In genomic region chr8:95700282-95700681, GRCm38 (mm10) we compare ENCODE assay signal across 13 mouse cellular contexts. TPM values are rescaled to one million over a fixed set of nuclear protein-coding genes. Genes with fewer than 3 reads are reported as not detected.
DNase-seq lines count a peak whose midpoint lies in the region; ATAC-seq lines count a peak whose summit lies in the region.
"Had no signal": no experiment of that assay in that cellular context is flagged by ENCODE, and none has a peak within 500 bp of the region (broad histone marks: within the 10 kb centered on the region; RNA-seq: fewer than 3 reads in every experiment).

No protein-coding gene starts in this region.

- peaks cover 9% of the 10 kb centered on the region; the same call in 1 of the 2 replicates for H3K4me1 ChIP-seq in forebrain, embryonic 11.5 days (replicated peaks; ENCODE audit: control insufficient read depth, insufficient read depth, low read length)
- peaks cover 52% of the 10 kb centered on the region for H3K4me1 ChIP-seq in forebrain, embryonic 10.5 days
- H3K4me1 ChIP-seq in forebrain, embryonic 15.5 days = peaks cover 54% of the 10 kb centered on the region
- H3K4me1 ChIP-seq in embryonic facial prominence, embryonic 10.5 days = peaks cover 38% of the 10 kb centered on the region
- peaks cover 27% of the 10 kb centered on the region for H3K4me1 ChIP-seq in limb, embryonic 10.5 days

- no peaks in the 10 kb centered on the region for H3K27me3 ChIP-seq in forebrain, embryonic 11.5 days (ENCODE audit: control insufficient read depth, insufficient read depth, low read length)
- peaks cover 42% of the 10 kb centered on the region for H3K27me3 ChIP-seq in forebrain, embryonic 10.5 days (ENCODE audit: poor library complexity, severe bottlenecking)
- peaks cover 4% of the 10 kb centered on the region; the same call in 1 of the 2 replicates for H3K27me3 ChIP-seq in forebrain, embryonic 15.5 days
- peaks cover 59% of the 10 kb centered on the region for H3K27me3 ChIP-seq in embryonic facial prominence, embryonic 10.5 days (replicated peaks; ENCODE audit: low read depth, poor library complexity, severe bottlenecking)
- H3K27me3 ChIP-seq in limb, embryonic 10.5 days (ENCODE audit: low read depth, poor library complexity, severe bottlenecking) = peaks cover 42% of the 10 kb centered on the region

- peak; percentile 50 for DNase-seq in forebrain, embryonic 11.5 days (ENCODE audit: low spot score)
- DNase-seq in forebrain, embryonic 10.5 days (ENCODE audit: extremely low spot score, low spot score) = no peak
- DNase-seq in layer of hippocampus, postnatal 25 days (ENCODE audit: extremely low spot score in 1 of 2, low spot score in 1 of 2) = peak; percentile 55 to 72
- peak; percentile 91 for DNase-seq in right cerebral cortex, adult 18-20 months
- DNase-seq in urinary bladder, adult 18-20 months (ENCODE audit: low spot score in 2 of 2) = no peak
- DNase-seq in embryonic facial prominence, embryonic 10.5 days (ENCODE audit: low spot score) = no peak
- no peak for DNase-seq in limb, embryonic 10.5 days (ENCODE audit: low spot score)
- DNase-seq: adrenal gland, adult 8-10 months had no signal

- ATAC-seq in forebrain, embryonic 11.5 days (replicated peaks; ENCODE audit: low FRiP score) = no peak
- no peak for ATAC-seq in forebrain, embryonic 15.5 days (replicated peaks)
- ATAC-seq: intestine, embryonic 15.5 days had no signal

- no peak overlapping the region for H3K4me2 ChIP-seq in forebrain, embryonic 11.5 days (ENCODE audit: low read depth, low read length, severe bottlenecking)
- H3K4me2 ChIP-seq in forebrain, embryonic 15.5 days (replicated peaks) = peak overlapping the region; percentile 12; the same call in 1 of the 2 replicates
- H3K4me2 ChIP-seq: embryonic facial prominence, embryonic 13.5 days; intestine, embryonic 15.5 days; limb, embryonic 15.5 days had no signal

- 61% methylated on average over 9 of the region's 9 CpGs for WGBS in forebrain, embryonic 11.5 days
- WGBS in forebrain, embryonic 10.5 days = 79% methylated on average over 9 of the region's 9 CpGs
- WGBS in forebrain, embryonic 15.5 days = 31% methylated on average over 9 of the region's 9 CpGs
- WGBS in embryonic facial prominence, embryonic 10.5 days = 76% methylated on average over 9 of the region's 9 CpGs
- 81% methylated on average over 9 of the region's 9 CpGs for WGBS in limb, embryonic 10.5 days

- no peaks in the 10 kb centered on the region for H3K36me3 ChIP-seq in forebrain, embryonic 11.5 days (ENCODE audit: control insufficient read depth, insufficient read depth, low read length)
- H3K36me3 ChIP-seq in forebrain, embryonic 10.5 days (replicated peaks) = no peaks in the 10 kb centered on the region
- no peaks in the 10 kb centered on the region for H3K36me3 ChIP-seq in forebrain, embryonic 15.5 days
- H3K36me3 ChIP-seq in embryonic facial prominence, embryonic 10.5 days (replicated peaks) = no peaks in the 10 kb centered on the region
- H3K36me3 ChIP-seq in limb, embryonic 10.5 days = no peaks in the 10 kb centered on the region
- H3K36me3 ChIP-seq: embryonic facial prominence, embryonic 13.5 days; intestine, embryonic 15.5 days; limb, embryonic 15.5 days had no signal

- no peak overlapping the region for H3K4me3 ChIP-seq in forebrain, embryonic 11.5 days (ENCODE audit: low read depth, low read length)
- H3K4me3 ChIP-seq in forebrain, embryonic 10.5 days = no peak overlapping the region
- H3K4me3 ChIP-seq in forebrain, embryonic 15.5 days = no peak overlapping the region
- no peak overlapping the region for H3K4me3 ChIP-seq in embryonic facial prominence, embryonic 10.5 days
- H3K4me3 ChIP-seq in limb, embryonic 10.5 days = no peak overlapping the region
- H3K4me3 ChIP-seq: embryonic facial prominence, embryonic 13.5 days; intestine, embryonic 15.5 days; limb, embryonic 15.5 days; myocyte had no signal

- no peaks in the 10 kb centered on the region for H3K9me3 ChIP-seq in forebrain, embryonic 11.5 days (ENCODE audit: control insufficient read depth, low read length)
- no peaks in the 10 kb centered on the region for H3K9me3 ChIP-seq in forebrain, embryonic 10.5 days
- H3K9me3 ChIP-seq in forebrain, embryonic 15.5 days = no peaks in the 10 kb centered on the region
- H3K9me3 ChIP-seq in embryonic facial prominence, embryonic 10.5 days = no peaks in the 10 kb centered on the region
- H3K9me3 ChIP-seq in limb, embryonic 10.5 days (replicated peaks) = no peaks in the 10 kb centered on the region
- H3K9me3 ChIP-seq: embryonic facial prominence, embryonic 13.5 days; intestine, embryonic 15.5 days; limb, embryonic 15.5 days had no signal

- H3K27ac ChIP-seq in forebrain, embryonic 11.5 days (ENCODE audit: low read depth, low read length) = no peak overlapping the region
- no peak overlapping the region for H3K27ac ChIP-seq in forebrain, embryonic 10.5 days
- peak overlapping the region; percentile 63 for H3K27ac ChIP-seq in forebrain, embryonic 15.5 days (replicated peaks)
- no peak overlapping the region for H3K27ac ChIP-seq in embryonic facial prominence, embryonic 10.5 days (replicated peaks)
- H3K27ac ChIP-seq in limb, embryonic 10.5 days = no peak overlapping the region
- H3K27ac ChIP-seq: embryonic facial prominence, embryonic 13.5 days; intestine, embryonic 15.5 days; limb, embryonic 15.5 days had no signal

- no peak overlapping the region; the same call in 1 of the 2 replicates for H3K9ac ChIP-seq in forebrain, embryonic 11.5 days (ENCODE audit: low read length)
- no peak overlapping the region for H3K9ac ChIP-seq in forebrain, embryonic 15.5 days (replicated peaks)
- H3K9ac ChIP-seq: embryonic facial prominence, embryonic 13.5 days; intestine, embryonic 15.5 days; limb, embryonic 15.5 days had no signal

RNA-seq across cellular contexts. Expression of gene Setd6, which starts 15.4 kb away (rescaled TPM):
- polyA plus RNA-seq in forebrain, embryonic 11.5 days (2014; fragmentation: Nextera tagmentation; extraction: Ambion mirVana) = 27.5 and 30.0 TPM in 2 replicates
- 29.5 and 31.0 TPM in 2 replicates for polyA plus RNA-seq in forebrain, embryonic 10.5 days (2016; fragmentation: Nextera tagmentation; extraction: Ambion mirVana)
- polyA plus RNA-seq in forebrain, embryonic 15.5 days (2015; fragmentation: Nextera tagmentation; extraction: Ambion mirVana) = 26.1 and 28.8 TPM in 2 replicates
- total RNA-seq in layer of hippocampus, postnatal 25 days (2021) = 10 to 100 TPM; 19.9 to 22.0 TPM
- 19.9 and 21.0 TPM in 2 replicates for polyA plus RNA-seq in embryonic facial prominence, embryonic 10.5 days (2016; fragmentation: Nextera tagmentation; extraction: Ambion mirVana)
- polyA plus RNA-seq in limb, embryonic 10.5 days (2016; fragmentation: Nextera tagmentation; extraction: Ambion mirVana) = 16.7 and 22.6 TPM in 2 replicates

RNA-seq across cellular contexts. Expression of gene Ndrg4, which starts 23.5 kb away (rescaled TPM):
- 33.2 and 36.7 TPM in 2 replicates for polyA plus RNA-seq in forebrain, embryonic 11.5 days (2014; fragmentation: Nextera tagmentation; extraction: Ambion mirVana)
- polyA plus RNA-seq in forebrain, embryonic 10.5 days (2016; fragmentation: Nextera tagmentation; extraction: Ambion mirVana) = 14.7 and 16.7 TPM in 2 replicates
- polyA plus RNA-seq in forebrain, embryonic 15.5 days (2015; fragmentation: Nextera tagmentation; extraction: Ambion mirVana) = 200 and 204 TPM in 2 replicates
- 1,000 to 10,000 TPM; 1,420 to 1,424 TPM for total RNA-seq in layer of hippocampus, postnatal 25 days (2021)
- 18.5 and 20.6 TPM in 2 replicates for polyA plus RNA-seq in embryonic facial prominence, embryonic 10.5 days (2016; fragmentation: Nextera tagmentation; extraction: Ambion mirVana)
- 7.6 and 9.7 TPM in 2 replicates for polyA plus RNA-seq in limb, embryonic 10.5 days (2016; fragmentation: Nextera tagmentation; extraction: Ambion mirVana)

Comparison
In these comparisons a context has a peak if more than half of its experiments do, and no peak if none do; other contexts are left out.
1. DNase-seq: peak in forebrain, embryonic 11.5 days (single experiment), layer of hippocampus, postnatal 25 days (2 of 2) and right cerebral cortex, adult 18-20 months (single experiment); none in forebrain, embryonic 10.5 days (single experiment), urinary bladder, adult 18-20 months (0 of 2), embryonic facial prominence, embryonic 10.5 days (single experiment) and limb, embryonic 10.5 days (single experiment).